In the genomic region with DNA sequence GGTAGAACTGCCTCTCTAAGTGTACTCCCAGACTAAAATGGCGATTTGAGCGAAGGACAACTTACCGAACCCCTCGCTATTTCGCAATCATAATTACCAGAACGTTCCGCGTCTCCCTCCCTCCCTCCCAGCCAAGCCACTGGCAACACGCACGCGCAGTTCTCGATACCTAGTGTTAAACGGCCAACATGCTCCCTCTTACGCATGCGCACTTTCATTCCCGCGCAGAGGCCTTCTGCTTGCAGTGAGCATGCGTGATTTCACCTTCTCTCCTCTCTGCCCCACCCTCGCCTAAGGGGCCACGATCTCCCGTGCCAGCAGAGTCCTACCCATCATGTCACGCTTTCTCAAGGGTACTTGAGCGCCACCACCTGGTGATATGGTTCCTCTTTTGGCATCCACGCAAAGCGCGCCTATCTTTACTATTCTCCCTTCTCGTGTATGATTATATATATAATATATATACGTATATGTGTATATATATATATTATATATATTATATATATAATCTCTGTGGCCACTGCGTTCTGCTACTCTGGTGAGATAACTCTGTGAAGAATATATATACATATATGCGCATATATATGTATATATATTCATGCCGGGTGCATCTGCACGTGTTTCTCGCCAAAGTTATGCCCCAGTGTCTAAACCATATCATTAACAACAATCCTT, we compare ENCODE assay signal across 8 mouse cellular contexts. TPM values are rescaled to one million over a fixed set of nuclear protein-coding genes. Genes with fewer than 3 reads are reported as not detected.
A peak's percentile ranks its signal among the peaks of the same experiment; 100 is the strongest.
DNase-seq lines count a peak whose midpoint lies in the region; ATAC-seq and TF ChIP-seq lines count a peak whose summit lies in the region.

No protein-coding gene starts in this region.

- H3K4me1 ChIP-seq in hindbrain, embryonic 13.5 days (replicated peaks): peaks cover 7% of the 10 kb centered on the region; the same call in 1 of the 2 replicates

- TF ChIP-seq CTCF in Patski (IDR thresholded peaks at IDR 0.05): no peak

- peak overlapping the region; percentile 76; the same call in 1 of the 2 replicates for H3K9ac ChIP-seq in hindbrain, embryonic 13.5 days

- H3K27me3 ChIP-seq in Patski: peaks cover 18% of the 10 kb centered on the region
- 0 out of 2 replicates have a peak, but pooled peaks cover 2% of the 10 kb centered on the region for H3K27me3 ChIP-seq in hindbrain, embryonic 13.5 days

- CTCF ChIA-PET in Patski (lab: Charles Lee): no interaction called here

- H3K9me3 ChIP-seq in hindbrain, embryonic 13.5 days: no peaks in the 10 kb centered on the region

- H3K4me2 ChIP-seq in hindbrain, embryonic 13.5 days: peak overlapping the region; percentile 66

- peak; percentile 99 for DNase-seq in Patski (ENCODE audit: low read depth, low spot score)
- DNase-seq in cerebellum, postnatal 14 days: peak; percentile 93 to 99
- DNase-seq in frontal cortex, postnatal 14 days (ENCODE audit: low spot score in 2 of 2): peak; percentile 94
- peak; percentile 80 to 91 for DNase-seq in layer of hippocampus, postnatal 25 days (ENCODE audit: extremely low spot score in 1 of 2, low spot score in 1 of 2)
- DNase-seq in lung, postnatal 25 days (ENCODE audit: low spot score): peak; percentile 99
- peak; percentile 98 for DNase-seq in retina, embryonic 14.5 days (ENCODE audit: low spot score)
- peak; percentile 92 for DNase-seq in thymus, postnatal 4 days

- peak; percentile 89 for ATAC-seq in Patski
- ATAC-seq in hindbrain, embryonic 13.5 days (ENCODE audit: low FRiP score): peak; percentile 97

- POLR2A ChIA-PET in Patski (lab: Charles Lee): no interaction called here

- peak overlapping the region; percentile 91 for H3K27ac ChIP-seq in hindbrain, embryonic 13.5 days

- in situ Hi-C loops in Patski (cut with MboI; ENCODE audit: low pct_unique_long_range_greater_than_20kb): loop anchor here (5.0 to 25.0 kb wide), 3 partner anchors 140 to 1465 kb away; partner anchors contain the start of gene Pbdc1

- no peaks in the 10 kb centered on the region for H3K36me3 ChIP-seq in hindbrain, embryonic 13.5 days

- H3K4me3 ChIP-seq in hindbrain, embryonic 13.5 days: peak overlapping the region; percentile 48

- 1% methylated on average over 33 of the region's 33 CpGs for WGBS in hindbrain, embryonic 13.5 days

RNA-seq across cellular contexts. Expression of gene Zcchc13, which starts 8.0 kb away (rescaled TPM):
- not detected for polyA plus RNA-seq in Patski (2021)
- not detected in 2 replicates for polyA plus RNA-seq in hindbrain, embryonic 13.5 days (2015; fragmentation: Nextera tagmentation; extraction: Ambion mirVana)
- total RNA-seq in layer of hippocampus, postnatal 25 days (2021): not detected

Comparison
In these comparisons a context has a peak if more than half of its experiments do, and no peak if none do; other contexts are left out.
1. Peak in every context shown above with its lines: DNase-seq, ATAC-seq, H3K4me3 ChIP-seq and H3K27ac ChIP-seq.